Mouse (Mus musculus) lung, adult 2 months (tissue): ENCODE measurements around the gene Ppp1r16b.

Experiments used
- CTCF ChIP-seq: fragments of 200-500 bp; IDR thresholded peaks from 2 replicates; pipeline ENCODE4 v1.5.1; 2011; ENCODE audit warnings: mild to moderate bottlenecking, low read length, control low read depth; ENCODE audit not compliant: insufficient read depth
- POLR2A ChIP-seq: fragments of 200-500 bp; IDR thresholded peaks from 2 replicates; pipeline ENCODE4 v1.6.1; 2011; ENCODE audit warnings: low read depth, mild to moderate bottlenecking, control low read depth, low read length, borderline replicate concordance; ENCODE audit errors: extremely low read depth

GRCm38 (mm10) chr2:158746164-158746563, 81.0 kb downstream of the Ppp1r16b start:
- TF ChIP-seq POLR2A (no peak), CTCF (no peak)
